Mouse (Mus musculus) MEL (cell line): ENCODE data around the gene Lrtm2. TPM values are rescaled to one million over a fixed set of nuclear protein-coding genes. Genes with fewer than 3 reads are reported as not detected.

Experiments
- DNase-seq: peaks from one replicate; pipeline ENCODE4 v3.0.0; 2011; ENCODE audit warnings: low read depth, low spot score
- H3K27ac ChIP-seq: 2 replicates; pipeline ENCODE4 v1.5.1; 2012; ENCODE audit warnings: low read depth, mild to moderate bottlenecking, control low read depth, low read length, moderate library complexity; ENCODE audit not compliant: control insufficient read depth
- H3K27me3 ChIP-seq, 2 experiments: fragments of 150-350 bp in 1 of 2; sonication (generic) in 1 of 2; 2 replicates each; pipeline ENCODE4 v1.6.1; 2012; ENCODE audit warnings: low read length in 2 of 2, mild to moderate bottlenecking in 2 of 2, improper control_type of control experiment in 1 of 2, moderate library complexity in 1 of 2; ENCODE audit not compliant: insufficient read depth in 2 of 2, control insufficient read depth in 1 of 2
- H3K36me3 ChIP-seq, 2 experiments: 2 replicates each; pipeline ENCODE4 v1.6.1; 2012 to 2014; ENCODE audit warnings: low read length in 2 of 2, improper control_type of control experiment in 1 of 2, inconsistent platforms in 1 of 2, mild to moderate bottlenecking in 1 of 2; ENCODE audit not compliant: insufficient read depth in 2 of 2, control insufficient read depth in 1 of 2
- H3K4me1 ChIP-seq, 2 experiments: fragments of 150-350 bp in 1 of 2; sonication (generic) in 1 of 2; 2 replicates each; pipeline ENCODE4 v1.6.1; 2012; ENCODE audit warnings: low read length in 2 of 2, improper control_type of control experiment in 1 of 2, mild to moderate bottlenecking in 1 of 2; ENCODE audit not compliant: insufficient read depth in 2 of 2, control insufficient read depth in 1 of 2
- H3K4me3 ChIP-seq, 2 experiments: fragments of 150-350 bp in 1 of 2; sonication (generic) in 1 of 2; 2 replicates each; pipeline ENCODE4 v1.5.1; 2012; ENCODE audit warnings: low read depth in 2 of 2, low read length in 2 of 2, mild to moderate bottlenecking in 2 of 2, moderate library complexity in 2 of 2, control low read depth in 1 of 2, improper control_type of control experiment in 1 of 2; ENCODE audit not compliant: control insufficient read depth in 1 of 2, insufficient read depth in 1 of 2
- H3K79me2 ChIP-seq: 2 replicates; pipeline ENCODE4 v1.6.1; 2012; ENCODE audit warnings: mild to moderate bottlenecking, low read length, moderate library complexity; ENCODE audit not compliant: control insufficient read depth, poor library complexity, insufficient read depth
- H3K9ac ChIP-seq: 2 replicates; pipeline ENCODE4 v1.6.1; 2012; ENCODE audit warnings: low read depth, mild to moderate bottlenecking, control low read depth, low read length, moderate library complexity; ENCODE audit not compliant: control insufficient read depth, poor library complexity, severe bottlenecking
- H3K9me3 ChIP-seq: fragments of 150-350 bp; sonication (generic); replicated peaks from 2 replicates; pipeline ENCODE4 v1.6.1; 2012; ENCODE audit warnings: mild to moderate bottlenecking, low read length, improper control_type of control experiment, moderate library complexity; ENCODE audit not compliant: insufficient read depth
- CTCF ChIP-seq, 3 experiments: IDR thresholded peaks in 2 of 3; conservative IDR thresholded peaks in 1 of 3; 2 replicates each; pipeline ENCODE4 v1.5.1; 2011 to 2012; ENCODE audit warnings: low read length in 3 of 3, low read depth in 2 of 3, mild to moderate bottlenecking in 2 of 3, improper control_type of control experiment in 1 of 3, inconsistent platforms in 1 of 3, mixed read lengths in 1 of 3, moderate library complexity in 1 of 3; ENCODE audit not compliant: control insufficient read depth in 1 of 3, insufficient read depth in 1 of 3, poor library complexity in 1 of 3, severe bottlenecking in 1 of 3
- EP300 ChIP-seq, 2 experiments: IDR thresholded peaks; 2 replicates each; pipeline ENCODE4 v1.6.1; 2011; ENCODE audit warnings: improper control_type of control experiment in 2 of 2, low read length in 2 of 2, low read depth in 1 of 2, mild to moderate bottlenecking in 1 of 2
- GABPA ChIP-seq: IDR thresholded peaks from 2 replicates; pipeline ENCODE4 v1.6.1; 2012; ENCODE audit warnings: low read depth, mild to moderate bottlenecking, inconsistent platforms, low read length, improper control_type of control experiment, moderate library complexity
- GATA1 ChIP-seq: IDR thresholded peaks from 2 replicates; pipeline ENCODE4 v1.6.1; 2011; ENCODE audit warnings: low read depth, low read length, improper control_type of control experiment
- JUND ChIP-seq: IDR thresholded peaks from 2 replicates; pipeline ENCODE4 v1.6.1; 2011; ENCODE audit warnings: low read depth, mild to moderate bottlenecking, improper control_type of control experiment, low read length
- MAX ChIP-seq: IDR thresholded peaks from 2 replicates; pipeline ENCODE4 v1.6.1; 2011; ENCODE audit warnings: low read length, improper control_type of control experiment
- MAZ ChIP-seq: IDR thresholded peaks from 2 replicates; pipeline ENCODE4 v1.6.1; 2012; ENCODE audit warnings: low read depth, mild to moderate bottlenecking, inconsistent platforms, low read length, improper control_type of control experiment
- MEF2A ChIP-seq: IDR thresholded peaks from 2 replicates; pipeline ENCODE4 v1.6.1; 2014; ENCODE audit warnings: low read depth, mild to moderate bottlenecking, inconsistent platforms, low read length, improper control_type of control experiment; ENCODE audit not compliant: poor library complexity, insufficient replicate concordance, severe bottlenecking; ENCODE audit errors: extremely low read depth
- MXI1 ChIP-seq: IDR thresholded peaks from 2 replicates; pipeline ENCODE4 v1.6.1; 2011; ENCODE audit warnings: mild to moderate bottlenecking, low read depth, low read length, improper control_type of control experiment
- MYC ChIP-seq: IDR thresholded peaks from 2 replicates; pipeline ENCODE4 v1.6.1; 2011; ENCODE audit warnings: low read depth, mild to moderate bottlenecking, low read length, improper control_type of control experiment, moderate library complexity
- NRF1 ChIP-seq: IDR thresholded peaks from 2 replicates; pipeline ENCODE4 v1.6.1; 2014; ENCODE audit warnings: low read depth, mild to moderate bottlenecking, inconsistent platforms, low read length, improper control_type of control experiment, moderate library complexity; ENCODE audit not compliant: poor library complexity, insufficient read depth, severe bottlenecking
- POLR2AphosphoS5 ChIP-seq: IDR thresholded peaks from 2 replicates; pipeline ENCODE4 v1.6.1; 2012; ENCODE audit warnings: low read depth, borderline replicate concordance, mild to moderate bottlenecking, inconsistent platforms, low read length, moderate library complexity, mixed read lengths
- RAD21 ChIP-seq: IDR thresholded peaks from 2 replicates; pipeline ENCODE4 v1.6.1; 2011; ENCODE audit warnings: mild to moderate bottlenecking, low read depth, low read length, improper control_type of control experiment
- SIN3A ChIP-seq: IDR thresholded peaks from 2 replicates; pipeline ENCODE4 v1.6.1; 2012; ENCODE audit warnings: low read length, improper control_type of control experiment, inconsistent platforms
- SMC3 ChIP-seq: IDR thresholded peaks from 2 replicates; pipeline ENCODE4 v1.6.1; 2011; ENCODE audit warnings: low read depth, low read length, improper control_type of control experiment
- TAL1 ChIP-seq: IDR thresholded peaks from 2 replicates; pipeline ENCODE4 v1.6.1; 2012; ENCODE audit warnings: mild to moderate bottlenecking, inconsistent platforms, low read length, moderate library complexity, mixed read lengths
- TBP ChIP-seq: IDR thresholded peaks from 2 replicates; pipeline ENCODE4 v1.8.0; 2011; ENCODE audit warnings: low read depth, low read length, improper control_type of control experiment
- UBTF ChIP-seq: IDR thresholded peaks from 2 replicates; pipeline ENCODE4 v1.6.1; 2012; ENCODE audit warnings: low read depth, mild to moderate bottlenecking, inconsistent platforms, low read length, improper control_type of control experiment, moderate library complexity, borderline replicate concordance; ENCODE audit not compliant: insufficient read depth
- USF2 ChIP-seq, 2 experiments: IDR thresholded peaks; 2 replicates each; pipeline ENCODE4 v1.6.1; 2011 to 2012; ENCODE audit warnings: improper control_type of control experiment in 2 of 2, low read length in 2 of 2, borderline replicate concordance in 1 of 2, inconsistent platforms in 1 of 2, low read depth in 1 of 2, mild to moderate bottlenecking in 1 of 2; ENCODE audit not compliant: insufficient read depth in 1 of 2
- ZMIZ1 ChIP-seq: IDR thresholded peaks from 2 replicates; pipeline ENCODE4 v1.6.1; 2012; ENCODE audit warnings: low read depth, mild to moderate bottlenecking, inconsistent platforms, low read length, improper control_type of control experiment, moderate library complexity
- polyA plus RNA-seq, 2 experiments: library from polyadenylated mRNA; stranded (reverse) in 1 of 2; unstranded in 1 of 2; fragments of >175 nt in 1 of 2; fragments of >200 nt in 1 of 2; gene quantifications; 2 replicates each; pipeline versions ENCODE4 v1.2.1 to v1.2.4; 2012; ENCODE audit warnings: low replicate concordance in 2 of 2, low read depth in 1 of 2; ENCODE audit not compliant: insufficient read length in 2 of 2, insufficient read depth in 1 of 2, missing spikeins in 1 of 2
- total RNA-seq: library from RNA; depleted of rRNA; stranded (reverse); fragments of 300-350 nt; gene quantifications from 2 replicates; pipeline ENCODE4 v1.2.3, GENCODE M21; 2012

Gene Lrtm2
- total and polyA plus RNA-seq, 3 experiments = not detected

DNA sequence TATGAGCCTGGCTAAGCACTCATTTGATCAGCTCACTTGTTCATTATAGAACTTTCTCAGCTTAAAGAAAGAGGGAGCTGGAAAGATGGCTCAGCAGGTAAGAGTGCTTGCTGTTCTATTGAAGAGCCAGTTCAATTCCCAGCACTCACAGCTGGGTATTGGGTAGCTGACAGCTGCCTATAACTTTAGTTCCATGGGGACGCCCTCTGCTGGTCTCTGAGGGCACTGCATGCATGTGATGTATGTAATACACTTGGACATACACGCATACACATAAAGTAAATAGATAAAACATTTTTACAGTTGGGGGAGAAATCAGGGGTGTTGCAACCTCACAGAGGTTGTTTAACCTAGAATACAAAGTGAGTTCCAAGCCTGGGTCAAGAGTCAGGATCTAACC lies 11.2 kb downstream of the Lrtm2 start:
- H3K4me1 ChIP-seq = peaks cover 0 to 4% of the 10 kb centered on the region in 2 experiments; a peak in 2 of 4 replicates
- no peaks in the 10 kb centered on the region for H3K79me2 ChIP-seq
- H3K9ac ChIP-seq = no peak overlapping the region
- H3K27me3 ChIP-seq = peaks cover 0 to 10% of the 10 kb centered on the region in 2 experiments; a peak in 2 of 4 replicates
- peak; percentile 40 for TF ChIP-seq SMC3
- no peak for TF ChIP-seq JUND
- TF ChIP-seq CTCF (IDR thresholded peaks at IDR 0.05 in 2 of 3, conservative IDR thresholded peaks at IDR 0.05 in 1 of 3; ENCODE audit: control insufficient read depth in 1 of 3, insufficient read depth in 1 of 3, low read depth in 2 of 3, low read length in 3 of 3, poor library complexity in 1 of 3, severe bottlenecking in 1 of 3) = peak; percentile 40 to 57 (median 44)
- TF ChIP-seq NRF1 = no peak
- TF ChIP-seq MYC = no peak
- no peaks in the 10 kb centered on the region for H3K9me3 ChIP-seq
- no peaks in the 10 kb centered on the region for H3K36me3 ChIP-seq
- DNase-seq = peak; percentile 32
- H3K27ac ChIP-seq = no peak overlapping the region
- no peak overlapping the region for H3K4me3 ChIP-seq

DNA sequence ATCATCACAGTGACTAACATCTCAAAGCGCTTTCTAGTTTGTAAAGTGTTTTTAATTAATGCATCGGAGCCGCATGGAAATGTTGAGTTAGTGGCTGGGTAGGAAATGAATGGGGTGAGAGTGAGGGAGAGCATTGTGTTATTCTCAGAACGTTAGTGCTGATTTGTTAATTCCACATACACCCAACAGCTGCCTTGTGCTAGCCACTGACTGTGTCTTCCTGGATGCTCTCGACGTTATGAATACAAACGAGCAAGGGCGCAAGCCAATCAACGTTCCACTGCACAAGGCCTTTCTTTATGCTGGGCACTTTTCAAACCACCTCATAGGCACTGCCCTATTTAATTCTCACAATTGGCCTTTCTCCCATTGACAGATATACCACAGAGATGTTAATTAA lies 11.8 kb downstream of the Lrtm2 start:
- Histone ChIP-seq H3K9ac (no peak overlapping the region), H3K4me1 (peaks cover 0 to 4% of the 10 kb centered on the region in 2 experiments; a peak in 2 of 4 replicates), H3K4me3 (no peak overlapping the region), H3K36me3 (no peaks in the 10 kb centered on the region), H3K27me3 (peaks cover 0 to 8% of the 10 kb centered on the region in 2 experiments; a peak in 2 of 4 replicates), H3K9me3 (no peaks in the 10 kb centered on the region), H3K79me2 (no peaks in the 10 kb centered on the region), H3K27ac (no peak overlapping the region)
- no peak for DNase-seq
- TF ChIP-seq MEF2A (no peak), CTCF (IDR thresholded peaks at IDR 0.05 in 2 of 3, conservative IDR thresholded peaks at IDR 0.05 in 1 of 3; ENCODE audit: control insufficient read depth in 1 of 3, insufficient read depth in 1 of 3, low read depth in 2 of 3, low read length in 3 of 3, poor library complexity in 1 of 3, severe bottlenecking in 1 of 3) (no peak)

DNA sequence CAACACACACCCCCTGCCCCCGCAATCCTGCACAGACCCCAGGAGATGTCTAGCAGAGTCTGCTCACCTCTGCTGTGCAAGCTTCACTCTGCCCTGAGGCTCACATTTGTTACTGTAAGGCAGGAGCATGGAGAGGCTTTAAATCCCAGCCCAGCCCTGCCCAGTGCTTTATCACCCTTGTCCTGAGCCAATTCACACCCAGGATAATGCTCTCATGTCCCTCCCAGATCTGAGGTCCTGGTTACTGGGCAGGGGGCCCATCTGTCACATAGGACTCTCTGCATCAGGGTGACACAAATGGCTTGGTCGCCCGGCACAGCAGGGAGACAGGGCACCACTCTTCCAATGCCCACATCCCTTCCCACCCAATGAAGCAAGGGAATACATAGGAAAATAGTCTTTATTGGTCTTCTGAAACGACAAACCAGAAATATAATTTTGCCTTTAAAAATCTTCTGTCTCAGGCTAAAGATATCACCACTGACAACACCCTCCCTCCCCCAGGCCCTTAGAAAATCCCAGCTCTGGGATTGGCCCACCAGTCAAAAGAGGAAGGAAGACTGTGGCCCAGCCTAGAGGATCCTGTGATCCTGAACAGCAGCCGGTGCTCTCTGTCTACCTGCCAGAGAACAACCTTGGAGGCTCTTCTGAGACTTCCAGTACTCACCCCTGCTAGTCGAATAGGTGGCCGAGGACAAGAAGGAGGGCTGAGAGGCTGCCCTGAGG lies 15.7 kb downstream of the Lrtm2 start:
- DNase-seq = peak; percentile 44

More for the DNA sequence above, 15.7 kb downstream of the Lrtm2 start:
- no peaks in the 10 kb centered on the region for H3K9me3 ChIP-seq
- no peak overlapping the region for H3K9ac ChIP-seq
- TF ChIP-seq GATA1 (no peak), MEF2A (no peak), UBTF (no peak), RAD21 (no peak), TBP (no peak), GABPA (no peak), EP300 (IDR thresholded peaks at IDR 0.05; ENCODE audit: low read depth in 1 of 2, low read length in 2 of 2) (no peak), MYC (no peak), MAZ (no peak), CTCF (IDR thresholded peaks at IDR 0.05 in 2 of 3, conservative IDR thresholded peaks at IDR 0.05 in 1 of 3; ENCODE audit: control insufficient read depth in 1 of 3, insufficient read depth in 1 of 3, low read depth in 2 of 3, low read length in 3 of 3, poor library complexity in 1 of 3, severe bottlenecking in 1 of 3) (no peak), TAL1 (no peak), USF2 (IDR thresholded peaks at IDR 0.05; ENCODE audit: borderline replicate concordance in 1 of 2, insufficient read depth in 1 of 2, low read depth in 1 of 2, low read length in 2 of 2) (no peak), ZMIZ1 (no peak), POLR2AphosphoS5 (no peak), MAX (no peak), MXI1 (no peak), SIN3A (no peak)
- H3K36me3 ChIP-seq = no peaks in the 10 kb centered on the region
- peaks cover 0 to 1% of the 10 kb centered on the region in 2 experiments; a peak in 2 of 4 replicates for H3K27me3 ChIP-seq
- H3K4me3 ChIP-seq = no peak overlapping the region
- no peaks in the 10 kb centered on the region for H3K79me2 ChIP-seq
- peaks cover 0 to 4% of the 10 kb centered on the region in 2 experiments; a peak in 2 of 4 replicates for H3K4me1 ChIP-seq
- no peak overlapping the region for H3K27ac ChIP-seq
